Mouse (Mus musculus) megakaryocyte-erythroid progenitor cell, adult 5-6 weeks (primary cell): ENCODE measurements around the gene Gm49337. TPM values are rescaled to one million over a fixed set of nuclear protein-coding genes. Genes with fewer than 3 reads are reported as not detected.
A peak's percentile ranks its signal among the peaks of the same experiment; 100 is the strongest.
"Not testable (repeated sequence)": the region's sequence is repeated elsewhere in the genome, so short reads cannot be mapped to it uniquely, and the experiment has no call there.

Experiments
- ATAC-seq: replicated peaks from 2 replicates; pipeline ENCODE4 v1.8.0; 2016; ENCODE audit warnings: mild to moderate bottlenecking, inconsistent platforms; ENCODE audit not compliant: severe bottlenecking, poor library complexity, low FRiP score, low TSS enrichment
- total RNA-seq, 2 experiments: library from RNA; stranded (forward) in 1 of 2; stranded (reverse) in 1 of 2; fragments of 200-1000, 215-1000 nt in 1 of 2; fragments of >200 nt in 1 of 2; fragmentation: Nextera tagmentation in 1 of 2; gene quantifications; 2 replicates each; pipeline ENCODE4 v1.2.3; 2014 to 2017

Gm49337 gene
- total RNA-seq, 2 experiments from 2014 or later = not detected

GRCm38 (mm10) chr4:116193583-116194383 lies 20.6 kb downstream of the Gm49337 start:
- ATAC-seq = peak; percentile 99

DNA sequence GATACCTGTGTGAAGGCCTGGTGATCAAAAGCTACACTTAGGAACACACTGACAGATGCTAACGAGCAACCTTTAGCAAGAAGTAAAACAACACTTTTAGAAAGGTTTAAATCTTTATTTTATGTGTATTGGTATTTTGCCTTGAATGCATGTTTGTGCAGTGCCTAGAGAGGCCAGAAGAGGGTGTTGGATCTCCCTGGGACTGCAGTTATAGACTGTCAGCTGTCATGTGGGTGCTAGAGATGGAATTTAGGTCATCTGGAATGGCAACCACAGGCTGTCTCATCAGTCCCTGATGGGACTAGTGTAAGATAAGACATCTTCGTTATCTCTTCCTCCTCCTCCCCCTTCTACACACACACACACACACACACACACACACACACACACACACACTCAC lies 25.2 kb downstream of the Gm49337 start:
- no peak for ATAC-seq

GRCm38 (mm10) chr4:116204422-116204821 lies 31.2 kb downstream of the Gm49337 start:
- no peak for ATAC-seq

DNA sequence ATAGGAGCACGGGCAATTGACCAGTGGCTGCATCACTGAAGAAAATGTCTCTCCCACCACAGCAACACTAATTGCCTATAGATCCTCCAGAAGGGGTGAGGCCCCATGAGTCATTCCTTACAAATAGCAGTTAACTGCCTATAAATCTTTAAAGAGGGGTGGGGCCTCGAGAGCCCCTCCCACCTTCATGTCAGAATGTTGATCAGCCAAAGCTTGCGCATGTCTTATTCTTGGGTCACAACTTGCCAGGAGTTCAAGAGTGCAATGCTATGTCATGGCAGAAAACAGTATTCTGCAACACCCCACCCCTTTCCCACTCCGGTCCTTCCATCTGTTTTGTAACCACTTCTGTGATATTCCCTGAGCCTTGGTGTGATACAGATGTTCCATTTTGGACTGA lies 33.3 kb downstream of the Gm49337 start:
- ATAC-seq = no peak

DNA sequence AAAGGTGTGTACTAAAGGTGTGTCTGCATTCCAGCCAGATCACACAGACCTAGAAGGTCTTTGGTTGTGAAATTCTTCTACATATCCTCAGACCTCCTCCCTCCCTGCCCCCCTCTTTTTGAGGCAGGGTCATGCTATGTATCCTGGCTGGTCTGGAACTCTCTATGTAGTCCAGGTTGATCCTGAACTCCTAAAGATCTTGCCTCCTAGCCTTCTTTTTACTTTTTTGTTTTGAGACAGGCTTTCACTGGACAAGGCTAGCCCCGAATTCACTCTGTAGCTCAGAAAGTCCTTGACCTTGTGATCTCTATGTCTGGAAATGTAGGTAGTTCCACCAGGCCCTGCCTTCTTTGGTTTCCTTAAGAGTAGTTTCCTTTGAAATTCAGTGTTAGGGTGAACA lies 35.7 kb downstream of the Gm49337 start:
- no peak for ATAC-seq

- no peak for ATAC-seq
These were observed 42.9 kb downstream of the Gm49337 start for GRCm38 (mm10) chr4:116215895-116216605.

- ATAC-seq = no peak
These were observed 43.9 kb downstream of the Gm49337 start for GRCm38 (mm10) chr4:116217046-116217445.

GRCm38 (mm10) chr4:116217661-116218060 lies 44.5 kb downstream of the Gm49337 start:
- not testable (repeated sequence) for ATAC-seq

- ATAC-seq = no peak
These were observed 45.9 kb downstream of the Gm49337 start for GRCm38 (mm10) chr4:116219056-116219455.

GRCm38 (mm10) chr4:116220071-116220650 lies 47.0 kb downstream of the Gm49337 start:
- ATAC-seq = no peak

DNA sequence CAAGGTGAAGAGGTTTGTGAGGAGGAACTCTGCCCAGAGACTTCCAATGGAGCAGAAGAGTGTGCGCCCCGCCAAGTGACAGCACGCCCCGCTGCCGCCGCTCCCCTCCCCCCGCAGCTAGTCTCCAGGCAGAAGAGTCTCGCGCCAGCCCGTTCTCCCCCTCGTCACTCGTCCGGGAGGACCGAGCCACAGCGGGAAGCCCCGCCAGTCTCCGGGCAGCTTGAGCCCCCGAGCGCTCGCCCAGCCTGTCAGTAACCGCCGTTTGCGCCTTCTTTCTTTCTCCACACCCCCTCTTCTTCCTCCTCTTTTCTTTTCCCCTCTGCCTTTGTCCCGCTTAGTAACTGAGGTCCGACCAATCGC lies 47.6 kb downstream of the Gm49337 start:
- ATAC-seq = peak; percentile 75

- peak; percentile 100 for ATAC-seq
These were observed 48.1 kb downstream of the Gm49337 start, which contains the start of gene Pik3r3 for GRCm38 (mm10) chr4:116221140-116221851. TSS of gene Pik3r3 (plus strand) at chr4:116221618.

- ATAC-seq = no peak
These were observed 49.0 kb downstream of the Gm49337 start for GRCm38 (mm10) chr4:116221996-116222842.

DNA sequence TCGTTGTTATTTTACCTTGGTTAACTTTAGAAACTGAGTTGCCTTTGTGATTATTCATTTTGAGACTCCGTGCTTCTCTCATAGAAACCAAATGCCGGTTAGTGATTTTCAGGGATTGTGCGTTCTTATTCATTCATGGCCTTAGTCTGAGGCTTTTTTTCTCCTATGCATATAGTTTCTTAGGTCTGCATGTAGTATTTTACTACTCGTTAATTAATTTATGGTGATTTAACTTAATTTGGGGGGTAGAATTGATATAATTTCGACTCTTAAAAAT lies 49.6 kb downstream of the Gm49337 start:
- ATAC-seq = no peak

DNA sequence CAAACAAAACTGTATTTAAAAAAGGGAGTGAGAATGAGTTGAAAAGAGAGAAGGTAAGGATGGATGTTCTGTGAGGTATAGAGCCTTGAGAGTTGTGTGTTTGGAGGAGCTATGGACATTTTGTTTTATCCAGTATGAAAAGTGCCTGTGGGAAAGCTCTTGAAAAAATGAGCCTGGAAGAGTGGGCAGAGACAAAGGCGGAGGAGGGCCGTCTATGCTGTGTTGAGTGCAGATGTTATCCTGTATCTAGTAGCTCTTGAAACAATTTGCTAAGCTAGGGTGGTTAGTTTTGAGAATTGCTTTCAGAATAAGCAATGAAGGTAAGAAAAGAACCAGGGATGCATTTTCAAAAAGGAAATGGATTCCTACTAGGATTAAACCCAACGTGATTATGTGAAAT lies 70.2 kb downstream of the Gm49337 start:
- ATAC-seq = no peak

GRCm38 (mm10) chr4:116244240-116244639 lies 71.1 kb downstream of the Gm49337 start:
- no peak for ATAC-seq

DNA sequence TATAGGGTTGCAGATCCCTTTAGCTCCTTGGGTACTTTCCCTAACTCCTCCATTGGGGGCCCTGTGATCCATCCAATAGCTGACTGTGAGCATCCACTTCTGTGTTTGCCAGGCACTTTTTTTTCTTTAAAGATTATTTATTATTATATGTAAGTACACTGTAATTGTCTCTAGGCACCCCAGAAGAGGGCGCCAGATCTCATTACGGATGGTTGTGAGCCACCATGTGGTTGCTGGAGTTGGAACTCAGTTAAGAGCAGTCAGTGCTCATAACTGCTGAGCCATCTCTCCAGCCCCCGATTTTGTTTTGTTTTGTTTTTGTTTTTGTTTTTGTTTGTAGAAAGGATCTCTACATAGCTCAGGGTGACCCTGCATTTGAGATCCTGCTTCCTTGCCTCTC lies 72.7 kb downstream of the Gm49337 start:
- ATAC-seq = not testable (repeated sequence)

DNA sequence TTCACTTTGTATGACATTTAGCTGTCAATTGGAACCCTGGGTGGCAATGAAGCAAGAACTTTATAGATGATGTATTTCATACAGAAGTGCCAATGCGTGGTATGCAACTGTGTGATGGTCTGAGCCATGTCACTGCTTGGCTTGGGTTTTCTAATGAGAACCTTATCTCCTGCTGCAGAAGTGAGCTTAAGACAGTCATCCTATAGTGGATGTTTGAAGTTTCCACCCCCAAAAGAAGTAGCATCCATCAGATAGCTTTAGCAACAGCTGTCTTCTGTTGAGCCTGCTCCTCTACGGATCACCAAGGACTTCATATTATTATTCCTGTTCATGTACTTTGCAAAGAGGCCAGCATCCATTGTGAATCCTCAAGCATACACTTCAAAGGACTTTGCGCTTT lies 76.8 kb downstream of the Gm49337 start:
- ATAC-seq = peak; percentile 67; the same call in 1 of the 2 replicates

GRCm38 (mm10) chr4:116268220-116268619 lies 95.0 kb downstream of the Gm49337 start:
- ATAC-seq = no peak
